Mouse (Mus musculus) monocyte, adult 5-6 weeks (primary cell): ENCODE results near the gene Bckdhb. TPM values are rescaled to one million over a fixed set of nuclear protein-coding genes. Genes with fewer than 3 reads are reported as not detected.

ENCODE experiments used
- ATAC-seq: fragments of 153-309, 156-312 bp; replicated peaks from 2 replicates; pipeline ENCODE4 v1.8.0; 2017; ENCODE audit warnings: mild to moderate bottlenecking; ENCODE audit not compliant: low TSS enrichment, insufficient number of reproducible peaks, severe bottlenecking, poor library complexity, low FRiP score
- total RNA-seq: library from RNA; stranded (forward); fragments of 200-1000, 200-491, 200-594 nt; gene quantifications from 3 replicates; pipeline ENCODE4 v1.2.3, GENCODE M21; 2017

Gene Bckdhb
- total RNA-seq, 1 experiment from 2014 or later: 11.7 TPM

GRCm38 (mm10) chr9:84083551-84083950, 158.6 kb downstream of the Bckdhb start:
- no peak for ATAC-seq

- ATAC-seq: no peak
Measured at GRCm38 (mm10) chr9:84084686-84085085, 159.7 kb downstream of the Bckdhb start.

GRCm38 (mm10) chr9:84090316-84091063, 165.5 kb downstream of the Bckdhb start:
- ATAC-seq: no peak

GRCm38 (mm10) chr9:84092994-84093393, 168.0 kb downstream of the Bckdhb start:
- no peak for ATAC-seq

GRCm38 (mm10) chr9:84094111-84094510, 169.2 kb downstream of the Bckdhb start:
- ATAC-seq: no peak

GRCm38 (mm10) chr9:84096484-84097015, 171.6 kb downstream of the Bckdhb start:
- ATAC-seq: no peak

- no peak for ATAC-seq
Measured at GRCm38 (mm10) chr9:84103344-84103743, 178.4 kb downstream of the Bckdhb start.

GRCm38 (mm10) chr9:84106438-84106837, 181.5 kb downstream of the Bckdhb start:
- no peak for ATAC-seq

GRCm38 (mm10) chr9:84107045-84107813, 182.3 kb downstream of the Bckdhb start:
- ATAC-seq: no peak

- no peak for ATAC-seq
Measured at GRCm38 (mm10) chr9:84108534-84108933, 183.6 kb downstream of the Bckdhb start.

GRCm38 (mm10) chr9:84109777-84110478, 185.0 kb downstream of the Bckdhb start:
- no peak for ATAC-seq

GRCm38 (mm10) chr9:84110616-84111015, 185.7 kb downstream of the Bckdhb start:
- ATAC-seq: no peak

- no peak for ATAC-seq
Measured at GRCm38 (mm10) chr9:84112319-84112718, 187.4 kb downstream of the Bckdhb start.

GRCm38 (mm10) chr9:84112842-84113568, 188.1 kb downstream of the Bckdhb start:
- no peak for ATAC-seq

- no peak for ATAC-seq
Measured at GRCm38 (mm10) chr9:84114254-84114653, 189.3 kb downstream of the Bckdhb start.

GRCm38 (mm10) chr9:84117337-84117736, 192.4 kb downstream of the Bckdhb start:
- ATAC-seq: no peak

- no peak for ATAC-seq
Measured at GRCm38 (mm10) chr9:84124996-84125395, 200.1 kb downstream of the Bckdhb start.

GRCm38 (mm10) chr9:84130338-84130737, 205.4 kb downstream of the Bckdhb start:
- ATAC-seq: no peak

- ATAC-seq: no peak
Measured at GRCm38 (mm10) chr9:84135062-84135461, 210.1 kb downstream of the Bckdhb start.
